Mouse (Mus musculus) lung, postnatal 0 days (tissue): ENCODE data around the gene Strn3. TPM values are rescaled to one million over a fixed set of nuclear protein-coding genes. Genes with fewer than 3 reads are reported as not detected.

Experiments
- ATAC-seq: fragments of 200-750 bp; cut with Nextera tagmentation; 2 replicates; pipeline ENCODE4 v1.8.0; 2017; ENCODE audit warnings: moderate library complexity
- DNase-seq: peaks from one replicate; pipeline ENCODE4 v3.0.0-alpha.2; 2016; ENCODE audit warnings: low spot score
- H3K27ac ChIP-seq: fragments of 300-500 bp; sonication (generic); 2 replicates; pipeline ENCODE4 v1.5.1; 2014; ENCODE audit warnings: antibody characterized with exemption, mild to moderate bottlenecking, low read length, mixed read lengths
- H3K27me3 ChIP-seq: fragments of 300-500 bp; sonication (generic); replicated peaks from 2 replicates; pipeline ENCODE4 v1.6.1; 2014; ENCODE audit warnings: low read length, mixed read lengths; ENCODE audit not compliant: insufficient read depth
- H3K36me3 ChIP-seq: fragments of 300-500 bp; sonication (generic); 2 replicates; pipeline ENCODE4 v1.6.1; 2014; ENCODE audit warnings: low read length, mixed read lengths; ENCODE audit not compliant: insufficient read depth
- H3K4me1 ChIP-seq: fragments of 300-500 bp; sonication (generic); 2 replicates; pipeline ENCODE4 v1.6.1; 2014; ENCODE audit warnings: antibody characterized with exemption, low read depth, low read length, mixed read lengths; ENCODE audit not compliant: insufficient read depth
- H3K4me2 ChIP-seq: fragments of 300-500 bp; sonication (generic); replicated peaks from 2 replicates; pipeline ENCODE4 v1.6.1; 2014; ENCODE audit warnings: low read depth, mild to moderate bottlenecking, low read length, moderate library complexity, mixed read lengths
- H3K4me3 ChIP-seq: fragments of 300-500 bp; sonication (generic); 2 replicates; pipeline ENCODE4 v1.5.1; 2014; ENCODE audit warnings: low read depth, low read length
- H3K9ac ChIP-seq: fragments of 300-500 bp; sonication (generic); replicated peaks from 2 replicates; pipeline ENCODE4 v1.6.1; 2014; ENCODE audit warnings: low read depth, mild to moderate bottlenecking
- H3K9me3 ChIP-seq: fragments of 300-500 bp; sonication (generic); 2 replicates; pipeline ENCODE4 v1.6.1; 2016; ENCODE audit warnings: low read length, mixed read lengths
- CTCF ChIP-seq: IDR thresholded peaks from 2 replicates; pipeline ENCODE4 v1.5.1; 2016; ENCODE audit warnings: antibody characterized with exemption, mild to moderate bottlenecking
- EP300 ChIP-seq: IDR thresholded peaks from 2 replicates; pipeline ENCODE4 v1.6.1; 2016; ENCODE audit warnings: antibody characterized with exemption, mild to moderate bottlenecking, control low read depth
- WGBS: fragments of 180-500 bp; shearing (Covaris S2); extraction: QIAGEN DNeasy Blood & Tissue Kit; methylation state at CpG from one replicate; pipeline ENCODE4 v1.1.7; 2014; 5-methylcytosine and 5-hydroxymethylcytosine counted together
- polyA plus RNA-seq: library from polyadenylated mRNA; unstranded; fragments of >200 nt; fragmentation: Nextera tagmentation; extraction: Ambion mirVana; gene quantifications from 2 replicates; pipeline ENCODE4 v1.2.1, GENCODE M21; 2015

Strn3 gene
- polyA plus RNA-seq, 1 experiment from 2014 or later, result 34.2 TPM

DNA sequence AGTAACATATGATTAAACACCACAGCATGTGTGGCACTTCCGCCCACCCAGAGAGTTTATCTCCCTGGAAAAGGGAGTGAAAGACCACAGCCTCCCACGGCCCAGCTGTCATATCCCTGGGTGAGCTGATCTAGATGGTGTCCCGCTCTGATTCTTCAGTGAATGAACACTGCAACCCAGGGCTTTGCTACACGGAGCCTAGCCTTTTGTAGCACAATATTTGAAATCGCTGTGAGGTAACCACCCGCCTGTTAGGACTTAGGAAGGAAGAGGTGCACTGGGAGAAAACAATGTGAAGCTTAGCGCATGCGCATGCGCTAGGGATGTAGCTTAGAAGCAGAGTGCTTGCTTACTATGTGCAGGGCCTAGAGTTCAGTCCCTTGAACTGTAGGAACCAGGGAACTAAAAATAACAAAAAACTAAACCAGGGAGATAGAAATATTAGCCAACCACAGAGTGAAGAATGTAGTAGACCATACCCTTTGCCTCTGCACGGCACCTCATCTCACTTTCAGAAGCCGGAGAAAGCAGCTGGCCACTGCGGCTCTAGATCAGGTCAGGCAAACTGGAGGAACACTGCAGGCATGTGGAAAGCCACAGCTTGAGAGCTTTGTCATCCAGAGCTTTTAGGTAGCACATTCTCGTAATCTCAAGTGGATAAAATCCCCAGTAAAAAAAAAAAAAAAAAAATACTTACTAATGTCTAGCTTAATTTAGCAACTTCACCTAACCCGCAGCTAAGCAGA lies 17.4 kb upstream of the Strn3 start:
- ATAC-seq, result peak; percentile 50
- H3K27me3 ChIP-seq, result no peaks in the 10 kb centered on the region
- H3K4me3 ChIP-seq, result no peak overlapping the region
- 0 out of 2 replicates have a peak overlapping the region, but pooled peaks have one; percentile 49 for H3K27ac ChIP-seq
- H3K9me3 ChIP-seq, result no peaks in the 10 kb centered on the region
- H3K4me2 ChIP-seq, result no peak overlapping the region
- 51% methylated on average over 14 of the region's 14 CpGs for WGBS
- TF ChIP-seq CTCF (no peak), EP300 (no peak)
- peak; percentile 71 for DNase-seq
- H3K4me1 ChIP-seq, result no peaks in the 10 kb centered on the region
- no peak overlapping the region for H3K9ac ChIP-seq
- H3K36me3 ChIP-seq, result no peaks in the 10 kb centered on the region; the same call in 1 of the 2 replicates

DNA sequence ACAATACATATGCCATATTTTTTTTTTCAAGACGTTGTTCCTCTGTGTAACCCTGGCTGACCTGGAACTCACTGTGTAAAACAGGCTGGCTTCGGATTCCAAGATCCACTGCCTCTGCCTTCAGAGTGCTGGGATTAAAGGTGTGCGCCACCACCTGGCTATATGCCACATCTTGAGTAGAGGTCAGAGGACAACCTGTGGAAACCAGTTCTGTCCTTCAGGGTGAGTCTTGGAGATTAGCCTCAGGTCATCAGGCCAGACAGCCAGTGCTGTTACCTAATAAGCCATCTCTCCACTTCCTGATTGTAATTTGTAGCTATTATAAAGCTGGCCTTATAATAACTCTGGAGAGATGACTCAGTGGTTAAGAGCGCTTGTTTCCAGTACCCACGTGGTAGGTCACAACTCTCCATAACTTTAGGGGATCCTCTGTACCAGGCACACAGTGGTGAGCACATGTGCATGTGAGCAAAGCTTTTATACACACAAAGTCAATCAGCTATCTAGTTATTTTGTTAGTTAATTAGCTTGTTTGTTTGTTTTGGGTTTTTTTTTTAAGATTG lies 15.1 kb upstream of the Strn3 start:
- ATAC-seq (no peak), DNase-seq (no peak)
- Histone ChIP-seq H3K9ac (no peak overlapping the region), H3K27ac (no peak overlapping the region), H3K36me3 (no peaks in the 10 kb centered on the region; the same call in 1 of the 2 replicates), H3K27me3 (no peaks in the 10 kb centered on the region), H3K4me2 (no peak overlapping the region), H3K4me1 (no peaks in the 10 kb centered on the region), H3K4me3 (no peak overlapping the region), H3K9me3 (no peaks in the 10 kb centered on the region)
- TF ChIP-seq EP300 (no peak), CTCF (no peak)
- 67% methylated on average over 5 of the region's 5 CpGs for WGBS

DNA sequence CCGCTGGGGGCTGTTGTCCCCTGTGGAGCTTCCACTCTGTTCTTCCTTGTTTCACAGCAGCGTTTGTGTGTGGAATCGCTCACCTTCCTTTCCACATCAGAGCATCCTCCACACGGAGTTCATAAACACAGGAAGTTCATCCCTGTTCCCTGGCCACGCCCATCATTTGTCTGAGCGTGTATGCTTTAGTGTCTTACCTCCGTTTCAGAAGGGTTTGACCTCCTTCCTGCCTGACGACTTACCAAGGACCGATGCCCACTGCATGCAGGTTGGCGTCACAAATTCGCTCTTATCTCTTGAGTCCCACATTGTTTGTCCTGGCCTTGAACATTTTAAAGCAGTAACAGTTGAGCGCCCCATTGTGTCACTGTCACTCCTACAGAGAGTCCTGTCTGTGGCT lies 14.1 kb upstream of the Strn3 start:
- TF ChIP-seq EP300 (peak; percentile 94), CTCF (0 out of 2 replicates have a peak, but pooled peaks have one; percentile 15)
- H3K9ac ChIP-seq, result no peak overlapping the region
- H3K4me1 ChIP-seq, result no peaks in the 10 kb centered on the region
- DNase-seq, result peak; percentile 59
- no peak overlapping the region for H3K4me2 ChIP-seq
- no peak overlapping the region; the same call in 1 of the 2 replicates for H3K27ac ChIP-seq
- H3K4me3 ChIP-seq, result no peak overlapping the region
- 50% methylated on average over 12 of the region's 12 CpGs for WGBS
- no peaks in the 10 kb centered on the region; the same call in 1 of the 2 replicates for H3K36me3 ChIP-seq
- no peaks in the 10 kb centered on the region for H3K27me3 ChIP-seq
- no peaks in the 10 kb centered on the region for H3K9me3 ChIP-seq
- peak; percentile 74 for ATAC-seq

DNA sequence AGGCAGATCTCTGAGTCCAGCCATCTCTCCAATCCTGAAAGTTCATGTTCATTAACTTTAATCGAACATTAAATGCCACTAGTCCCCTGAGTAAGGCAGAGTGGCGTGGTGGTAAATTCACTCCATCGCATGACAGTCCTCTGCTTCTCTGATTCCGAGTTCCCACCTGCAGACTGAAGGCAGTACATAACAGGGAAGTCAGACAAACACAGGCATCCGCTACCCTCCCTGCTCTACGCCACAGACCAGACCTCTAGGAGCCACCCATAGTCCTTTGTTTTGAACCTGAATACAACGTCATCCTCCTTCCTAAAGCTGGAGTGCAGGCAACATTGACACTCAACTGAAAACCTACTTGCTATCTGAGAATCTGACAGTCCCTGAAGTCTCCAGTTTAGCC lies 12.9 kb upstream of the Strn3 start:
- 66% methylated on average over 7 of the region's 7 CpGs for WGBS

DNA sequence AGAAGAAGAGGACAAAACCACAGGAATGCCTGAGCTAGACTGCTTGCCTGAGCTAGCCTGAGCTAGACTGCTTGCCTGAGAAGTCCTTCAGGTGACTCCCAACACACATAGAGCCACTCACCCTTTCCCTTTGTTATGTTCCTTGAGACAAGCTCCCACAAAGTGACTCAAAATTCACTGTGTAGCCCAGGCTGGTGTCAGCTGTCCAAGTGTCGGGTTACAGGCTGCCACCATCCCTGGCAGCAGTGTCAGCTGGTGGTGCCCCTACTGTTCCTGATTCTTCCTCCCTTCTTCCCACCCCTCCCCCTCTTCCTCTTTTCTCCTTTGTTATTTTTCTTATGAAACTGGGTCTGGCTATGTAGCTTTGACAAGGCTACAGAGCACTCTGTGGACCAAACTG lies 12.2 kb upstream of the Strn3 start:
- ATAC-seq, result no peak
- 36% methylated on average over 1 of the region's 1 CpGs for WGBS
- no peak overlapping the region for H3K4me2 ChIP-seq

More for the DNA sequence above, 12.9 kb upstream of the Strn3 start:
- Histone ChIP-seq H3K4me1 (no peaks in the 10 kb centered on the region), H3K27me3 (no peaks in the 10 kb centered on the region), H3K27ac (peak overlapping the region; percentile 32; the same call in 1 of the 2 replicates), H3K9me3 (no peaks in the 10 kb centered on the region), H3K9ac (no peak overlapping the region), H3K36me3 (no peaks in the 10 kb centered on the region; the same call in 1 of the 2 replicates), H3K4me3 (no peak overlapping the region), H3K4me2 (no peak overlapping the region)
- ATAC-seq, result peak; percentile 49
- no peak for DNase-seq
- TF ChIP-seq CTCF, result no peak
- peak; percentile 53; the same call in 1 of the 2 replicates for TF ChIP-seq EP300

DNA sequence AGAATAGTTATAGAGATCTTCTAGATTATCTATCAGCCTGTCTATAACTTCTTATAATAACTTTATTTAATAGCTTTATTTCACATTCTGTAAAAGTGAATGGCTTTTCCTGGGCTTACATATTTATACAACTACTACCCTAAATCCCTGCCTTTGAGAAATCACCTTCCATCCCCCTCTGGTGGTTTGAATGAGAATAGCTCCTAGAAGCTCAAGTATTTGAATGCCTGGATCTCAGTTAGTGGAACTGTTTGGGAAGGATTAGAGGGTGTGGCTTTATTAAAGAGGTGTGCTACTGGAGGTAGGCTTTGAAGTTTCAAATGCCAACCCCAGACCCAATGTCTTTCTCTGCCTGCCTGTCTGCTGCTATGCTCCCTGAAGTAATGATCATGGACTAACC lies 10.0 kb upstream of the Strn3 start:
- H3K36me3 ChIP-seq, result no peaks in the 10 kb centered on the region; the same call in 1 of the 2 replicates
- H3K27ac ChIP-seq, result no peak overlapping the region
- H3K4me1 ChIP-seq, result no peaks in the 10 kb centered on the region
- H3K4me2 ChIP-seq, result no peak overlapping the region
- DNase-seq, result no peak
- TF ChIP-seq EP300 (no peak), CTCF (peak; percentile 45)
- no peak for ATAC-seq
- H3K4me3 ChIP-seq, result no peak overlapping the region
- no peaks in the 10 kb centered on the region for H3K27me3 ChIP-seq
- H3K9ac ChIP-seq, result no peak overlapping the region
- no peaks in the 10 kb centered on the region for H3K9me3 ChIP-seq

More for the DNA sequence above, 12.2 kb upstream of the Strn3 start:
- H3K4me3 ChIP-seq, result no peak overlapping the region
- H3K36me3 ChIP-seq, result no peaks in the 10 kb centered on the region; the same call in 1 of the 2 replicates
- no peaks in the 10 kb centered on the region for H3K4me1 ChIP-seq
- 0 out of 2 replicates have a peak overlapping the region, but pooled peaks have one; percentile 3 for H3K27ac ChIP-seq
- no peak for DNase-seq
- no peaks in the 10 kb centered on the region for H3K9me3 ChIP-seq
- H3K9ac ChIP-seq, result no peak overlapping the region
- TF ChIP-seq CTCF (no peak), EP300 (no peak)
- H3K27me3 ChIP-seq, result no peaks in the 10 kb centered on the region
